Mouse (Mus musculus): ENCODE measurements at regions not wholly inside any gene's neighbourhood (a gene's known extent, or its start where the extent isn't known, plus 50 kb on each side); places are given as distances from the start of the nearest gene placed in this dataset.

GRCm38 (mm10) chr6:31145687-31146086 is 186.8 kb upstream of the Klf14 start:
- no peak for ATAC-seq (ENCODE audit: low FRiP score, low read depth)
- Histone ChIP-seq H3K4me1 (peaks cover 7% of the 10 kb centered on the region; the same call in 1 of the 2 replicates), H3K27me3 (no peaks in the 10 kb centered on the region), H3K9ac (no peak overlapping the region), H3K36me3 (no peaks in the 10 kb centered on the region), H3K27ac (no peak overlapping the region), H3K4me2 (replicated peaks) (no peak overlapping the region), H3K9me3 (no peaks in the 10 kb centered on the region), H3K4me3 (no peak overlapping the region)
- WGBS: 77% methylated on average over 10 of the region's 10 CpGs

GRCm38 (mm10) chr6:31146779-31147178 is 187.9 kb upstream of the Klf14 start:
- WGBS: 26% methylated on average over 5 of the region's 5 CpGs
- ATAC-seq (ENCODE audit: low FRiP score, low read depth): peak; percentile 40; the same call in 1 of the 2 replicates
- no peak overlapping the region for H3K4me2 ChIP-seq (replicated peaks)

GRCm38 (mm10) chr6:31147682-31148081 is 188.8 kb upstream of the Klf14 start:
- H3K27me3 ChIP-seq: no peaks in the 10 kb centered on the region
- H3K4me2 ChIP-seq (replicated peaks): no peak overlapping the region
- H3K4me1 ChIP-seq: peaks cover 7% of the 10 kb centered on the region; the same call in 1 of the 2 replicates
- H3K4me3 ChIP-seq: no peak overlapping the region
- no peaks in the 10 kb centered on the region for H3K36me3 ChIP-seq
- 76% methylated on average over 10 of the region's 10 CpGs for WGBS
- no peak overlapping the region for H3K9ac ChIP-seq
- no peak for ATAC-seq (ENCODE audit: low FRiP score, low read depth)
- no peak overlapping the region for H3K27ac ChIP-seq
- H3K9me3 ChIP-seq: no peaks in the 10 kb centered on the region

More at GRCm38 (mm10) chr6:31146779-31147178, 187.9 kb upstream of the Klf14 start:
- H3K4me3 ChIP-seq: no peak overlapping the region
- H3K4me1 ChIP-seq: peaks cover 7% of the 10 kb centered on the region; the same call in 1 of the 2 replicates
- no peak overlapping the region for H3K27ac ChIP-seq
- no peaks in the 10 kb centered on the region for H3K36me3 ChIP-seq
- H3K9ac ChIP-seq: no peak overlapping the region
- H3K9me3 ChIP-seq: no peaks in the 10 kb centered on the region
- H3K27me3 ChIP-seq: no peaks in the 10 kb centered on the region

GRCm38 (mm10) chr6:31148311-31148856 is 189.5 kb upstream of the Klf14 start:
- ATAC-seq (ENCODE audit: low FRiP score, low read depth): no peak
- Histone ChIP-seq H3K27ac (no peak overlapping the region), H3K9ac (no peak overlapping the region), H3K36me3 (no peaks in the 10 kb centered on the region), H3K9me3 (no peaks in the 10 kb centered on the region), H3K4me3 (no peak overlapping the region), H3K4me2 (replicated peaks) (no peak overlapping the region), H3K4me1 (peaks cover 7% of the 10 kb centered on the region; the same call in 1 of the 2 replicates), H3K27me3 (no peaks in the 10 kb centered on the region)
- WGBS: 67% methylated on average over 8 of the region's 8 CpGs

- no peak overlapping the region for H3K4me2 ChIP-seq (replicated peaks)
- H3K9me3 ChIP-seq: no peaks in the 10 kb centered on the region
- no peaks in the 10 kb centered on the region for H3K27me3 ChIP-seq
- H3K9ac ChIP-seq: no peak overlapping the region
- no peak for ATAC-seq (ENCODE audit: low FRiP score, low read depth)
- H3K27ac ChIP-seq: no peak overlapping the region
- no peak overlapping the region for H3K4me3 ChIP-seq
- no peaks in the 10 kb centered on the region for H3K36me3 ChIP-seq
- H3K4me1 ChIP-seq: peaks cover 7% of the 10 kb centered on the region; the same call in 1 of the 2 replicates
- 89% methylated on average over 6 of the region's 6 CpGs for WGBS
Observed at GRCm38 (mm10) chr6:31149164-31149563, 190.3 kb upstream of the Klf14 start.

- Histone ChIP-seq H3K4me3 (no peak overlapping the region), H3K9me3 (no peaks in the 10 kb centered on the region), H3K4me2 (replicated peaks) (no peak overlapping the region), H3K36me3 (no peaks in the 10 kb centered on the region), H3K4me1 (peaks cover 7% of the 10 kb centered on the region; the same call in 1 of the 2 replicates), H3K27me3 (no peaks in the 10 kb centered on the region), H3K9ac (no peak overlapping the region), H3K27ac (no peak overlapping the region)
- WGBS: 86% methylated on average over 8 of the region's 8 CpGs
- ATAC-seq (ENCODE audit: low FRiP score, low read depth): no peak
Observed at GRCm38 (mm10) chr6:31150416-31150815, 191.5 kb upstream of the Klf14 start.

- Histone ChIP-seq H3K4me3 (no peak overlapping the region), H3K4me1 (peaks cover 15% of the 10 kb centered on the region; the same call in 1 of the 2 replicates), H3K27ac (no peak overlapping the region), H3K36me3 (no peaks in the 10 kb centered on the region), H3K9me3 (no peaks in the 10 kb centered on the region), H3K9ac (no peak overlapping the region), H3K27me3 (peaks cover 6% of the 10 kb centered on the region; the same call in 1 of the 2 replicates), H3K4me2 (replicated peaks) (no peak overlapping the region)
- 28% methylated on average over 5 of the region's 5 CpGs for WGBS
- no peak for ATAC-seq (ENCODE audit: low FRiP score, low read depth)
Observed at GRCm38 (mm10) chr6:31155857-31156256, 197.0 kb upstream of the Klf14 start.

GRCm38 (mm10) chr6:31156999-31157398 is 198.1 kb upstream of the Klf14 start:
- H3K27me3 ChIP-seq: peaks cover 6% of the 10 kb centered on the region
- no peak overlapping the region for H3K4me3 ChIP-seq
- H3K9me3 ChIP-seq: no peaks in the 10 kb centered on the region
- peaks cover 15% of the 10 kb centered on the region; the same call in 1 of the 2 replicates for H3K4me1 ChIP-seq
- no peaks in the 10 kb centered on the region for H3K36me3 ChIP-seq
- ATAC-seq (ENCODE audit: low FRiP score, low read depth): no peak
- H3K27ac ChIP-seq: no peak overlapping the region
- H3K9ac ChIP-seq: no peak overlapping the region
- 87% methylated on average over 2 of the region's 2 CpGs for WGBS
- no peak overlapping the region for H3K4me2 ChIP-seq (replicated peaks)

GRCm38 (mm10) chr6:31157429-31157828 is 198.6 kb upstream of the Klf14 start:
- Histone ChIP-seq H3K4me2 (replicated peaks) (no peak overlapping the region), H3K9me3 (no peaks in the 10 kb centered on the region), H3K27me3 (peaks cover 6% of the 10 kb centered on the region), H3K36me3 (no peaks in the 10 kb centered on the region), H3K27ac (no peak overlapping the region), H3K4me3 (no peak overlapping the region), H3K9ac (no peak overlapping the region), H3K4me1 (peaks cover 15% of the 10 kb centered on the region; the same call in 1 of the 2 replicates)
- ATAC-seq (ENCODE audit: low FRiP score, low read depth): no peak
- WGBS: 84% methylated on average over 6 of the region's 6 CpGs

GRCm38 (mm10) chr6:31158648-31159047 is 199.8 kb upstream of the Klf14 start:
- WGBS: 74% methylated on average over 7 of the region's 7 CpGs
- no peaks in the 10 kb centered on the region for H3K36me3 ChIP-seq
- no peak for ATAC-seq (ENCODE audit: low FRiP score, low read depth)

GRCm38 (mm10) chr6:31159240-31159639 is 200.4 kb upstream of the Klf14 start:
- Histone ChIP-seq H3K4me2 (replicated peaks) (no peak overlapping the region), H3K9ac (no peak overlapping the region), H3K4me3 (no peak overlapping the region), H3K9me3 (no peaks in the 10 kb centered on the region), H3K4me1 (peaks cover 15% of the 10 kb centered on the region; the same call in 1 of the 2 replicates), H3K27me3 (peaks cover 6% of the 10 kb centered on the region), H3K27ac (no peak overlapping the region), H3K36me3 (no peaks in the 10 kb centered on the region)
- WGBS: 38% methylated on average over 8 of the region's 8 CpGs
- ATAC-seq (ENCODE audit: low FRiP score, low read depth): no peak

More at GRCm38 (mm10) chr6:31158648-31159047, 199.8 kb upstream of the Klf14 start:
- Histone ChIP-seq H3K27me3 (peaks cover 6% of the 10 kb centered on the region), H3K9ac (no peak overlapping the region), H3K9me3 (no peaks in the 10 kb centered on the region), H3K27ac (no peak overlapping the region), H3K4me1 (peaks cover 15% of the 10 kb centered on the region; the same call in 1 of the 2 replicates), H3K4me3 (no peak overlapping the region), H3K4me2 (replicated peaks) (no peak overlapping the region)

- no peak overlapping the region for H3K9ac ChIP-seq
- H3K36me3 ChIP-seq: no peaks in the 10 kb centered on the region
- H3K27me3 ChIP-seq: peaks cover 6% of the 10 kb centered on the region
- H3K27ac ChIP-seq: no peak overlapping the region
- H3K4me2 ChIP-seq (replicated peaks): no peak overlapping the region
- WGBS: 51% methylated on average over 16 of the region's 16 CpGs
- ATAC-seq (ENCODE audit: low FRiP score, low read depth): no peak
- no peaks in the 10 kb centered on the region for H3K9me3 ChIP-seq
- H3K4me1 ChIP-seq: peaks cover 15% of the 10 kb centered on the region; the same call in 1 of the 2 replicates
- no peak overlapping the region for H3K4me3 ChIP-seq
Observed at GRCm38 (mm10) chr6:31159935-31160670, 201.2 kb upstream of the Klf14 start.

Data from limb, embryonic 13.5 days (tissue).